Mouse (Mus musculus) small intestine, adult 2 months (tissue): ENCODE measurements around the gene Dram1.

Experiments
- CTCF ChIP-seq: fragments of 200-500 bp; IDR thresholded peaks from 2 replicates; pipeline ENCODE4 v1.5.1; 2012; ENCODE audit warnings: low read depth, mild to moderate bottlenecking, control low read depth, inconsistent platforms, low read length, moderate library complexity, mixed read lengths; ENCODE audit not compliant: insufficient replicate concordance, insufficient read length; ENCODE audit errors: extremely low read depth
- POLR2A ChIP-seq: fragments of 200-500 bp; IDR thresholded peaks from 2 replicates; pipeline ENCODE4 v1.6.1; 2012; ENCODE audit warnings: low read depth, mild to moderate bottlenecking, control low read depth, inconsistent platforms, low read length, moderate library complexity

GRCm38 (mm10) chr10:88364221-88364620 lies 14.7 kb downstream of the Dram1 start:
- TF ChIP-seq CTCF = no peak
- no peak for TF ChIP-seq POLR2A
